In the genomic region with DNA sequence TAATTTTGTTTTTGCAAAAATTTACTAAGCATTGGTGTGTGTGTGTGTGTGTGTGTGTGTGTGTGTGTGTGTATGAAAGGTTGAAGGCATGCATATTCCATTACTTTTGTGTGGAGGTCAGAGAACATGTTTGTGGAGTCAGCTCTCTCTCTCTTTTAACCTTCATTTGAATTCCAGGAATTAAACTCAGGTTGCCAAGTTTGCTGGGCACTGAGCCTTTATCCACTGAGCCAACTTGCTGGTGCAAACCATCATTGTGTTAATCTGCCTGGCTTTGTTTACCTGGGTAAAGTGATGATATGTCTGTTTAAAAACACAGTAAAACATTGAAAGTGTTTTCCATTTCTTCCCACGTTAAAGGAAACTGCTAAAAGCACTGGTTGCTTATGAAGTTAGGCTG, we compare ENCODE assay signal across 16 mouse cellular contexts.
DNase-seq lines count a peak whose midpoint lies in the region; TF ChIP-seq lines count a peak whose summit lies in the region.
"Had no signal": no experiment of that assay in that cellular context is flagged by ENCODE, and none has a peak within 500 bp of the region (broad histone marks: within the 10 kb centered on the region; RNA-seq: fewer than 3 reads in every experiment).

No protein-coding gene starts in this region.

- no peak overlapping the region for H3K27ac ChIP-seq in liver, adult 2 months (replicated peaks; ENCODE audit: insufficient read depth, low read depth, low read length)
- H3K27ac ChIP-seq: embryonic facial prominence, embryonic 15.5 days; forebrain, embryonic 15.5 days; heart, embryonic 13.5 days; hindbrain, embryonic 12.5 days had no signal

- no peak for TF ChIP-seq POLR2A in liver, adult 2 months (IDR thresholded peaks at IDR 0.05; ENCODE audit: extremely low read depth, insufficient read depth, low read length)

- H3K27me3 ChIP-seq in liver, adult 2 months (ENCODE audit: control insufficient read depth, insufficient read depth, low read length), result no peaks in the 10 kb centered on the region
- H3K27me3 ChIP-seq: CH12.LX; embryonic facial prominence, embryonic 15.5 days; forebrain, embryonic 15.5 days; heart, embryonic 13.5 days; hindbrain, embryonic 12.5 days had no signal

- H3K36me3 ChIP-seq in liver, adult 2 months (ENCODE audit: control insufficient read depth, insufficient read depth, low read length), result no peaks in the 10 kb centered on the region
- H3K36me3 ChIP-seq: embryonic facial prominence, embryonic 15.5 days; forebrain, embryonic 15.5 days; heart, embryonic 13.5 days; hindbrain, embryonic 12.5 days had no signal

- peaks cover 2% of the 10 kb centered on the region; the same call in 1 of the 2 replicates for H3K4me1 ChIP-seq in liver, adult 2 months (ENCODE audit: control insufficient read depth, insufficient read depth, low read length)
- H3K4me1 ChIP-seq: embryonic facial prominence, embryonic 15.5 days; forebrain, embryonic 15.5 days; heart, embryonic 13.5 days; hindbrain, embryonic 12.5 days had no signal

- H3K4me3 ChIP-seq in liver, adult 2 months (ENCODE audit: insufficient read depth, low read depth, low read length), result no peak overlapping the region
- H3K4me3 ChIP-seq: embryonic facial prominence, embryonic 15.5 days; erythroblast, embryonic 14.5 days; forebrain, embryonic 15.5 days; heart, embryonic 13.5 days; hindbrain, embryonic 12.5 days had no signal

- no peak overlapping the region for H3K9ac ChIP-seq in liver, adult 2 months (ENCODE audit: low read depth, low read length)
- H3K9ac ChIP-seq: embryonic facial prominence, embryonic 15.5 days; forebrain, embryonic 15.5 days; heart, embryonic 13.5 days; hindbrain, embryonic 12.5 days had no signal

- 15% methylated on average over 1 of the region's 1 CpGs for WGBS in liver, adult 2 months

- DNase-seq in cerebellum, postnatal 14 days, result peak; percentile 51 to 68
- DNase-seq in cerebellum, adult 8-10 months, result no peak
- DNase-seq in heart, adult 9 months (ENCODE audit: low spot score in 2 of 2), result peak; percentile 5 to 44
- DNase-seq in heart, adult 11 months, result no peak
- DNase-seq in liver, adult 2 months (ENCODE audit: extremely low read depth, low read depth, low spot score), result peak; percentile 97
- DNase-seq in liver, result no peak
- no peak for DNase-seq in spleen, postnatal 14 days (ENCODE audit: low spot score in 2 of 2)
- DNase-seq: adrenal gland, postnatal 25 days; cerebellum, adult 9-10 months; gastrocnemius, postnatal 36 days had no signal

- no peak for TF ChIP-seq CTCF in liver, adult 2 months (IDR thresholded peaks at IDR 0.05; ENCODE audit: low read depth, low read length)

- H3K79me2 ChIP-seq in liver, adult 2 months (ENCODE audit: control insufficient read depth, insufficient read depth, low read length), result no peaks in the 10 kb centered on the region

Comparison
In these comparisons a context has a peak if more than half of its experiments do, and no peak if none do; other contexts are left out.
1. DNase-seq: peak in cerebellum, postnatal 14 days (2 of 2), heart, adult 9 months (2 of 2) and liver, adult 2 months (single experiment); none in cerebellum, adult 8-10 months (single experiment), heart, adult 11 months (single experiment), liver (single experiment) and spleen, postnatal 14 days (0 of 2).